Mouse (Mus musculus): Measurements from ENCODE around the gene Gm12789.
"Not testable (repeated sequence)": the region's sequence is repeated elsewhere in the genome, so short reads cannot be mapped to it uniquely, and the experiment has no call there.

Gm12789 gene

GRCm38 (mm10) chr4:101986326-101986725 lies at the start of gene Gm12789:
TSS of gene Gm12789 (plus strand) at chr4:101986626.
- DNase-seq = not testable (repeated sequence)

GRCm38 (mm10) chr4:101940107-101940506 lies 46.3 kb upstream of the Gm12789 start, which contains the start of gene Gm12794:
TSS of gene Gm12794 (plus strand) at chr4:101940407.
- DNase-seq = not testable (repeated sequence)

- DNase-seq = not testable (repeated sequence)
Observed at GRCm38 (mm10) chr4:101980949-101981348, 5.5 kb upstream of the Gm12789 start, which contains the start of gene Gm12790. TSS of gene Gm12790 (minus strand) at chr4:101981049.

DNA sequence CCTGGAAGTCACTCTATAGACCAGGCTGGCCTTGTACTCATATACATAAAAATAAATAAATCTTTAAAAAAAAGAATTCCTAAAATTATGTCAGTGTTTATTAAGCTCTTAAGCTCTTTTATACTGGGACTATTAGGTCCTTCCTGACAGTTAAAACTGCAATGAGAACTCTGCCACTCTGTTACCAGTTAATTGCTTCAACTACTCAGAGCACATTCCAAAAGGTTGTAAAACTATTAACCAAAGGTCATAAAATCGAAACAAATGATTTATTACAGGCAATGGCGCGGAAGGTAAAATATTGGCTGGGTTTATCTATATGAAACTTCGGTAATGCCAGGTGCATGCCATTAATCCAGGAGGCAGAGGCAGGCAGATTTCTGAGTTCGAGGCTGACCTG lies 748 bp upstream of the Gm12789 start:
- no peak for DNase-seq

DNA sequence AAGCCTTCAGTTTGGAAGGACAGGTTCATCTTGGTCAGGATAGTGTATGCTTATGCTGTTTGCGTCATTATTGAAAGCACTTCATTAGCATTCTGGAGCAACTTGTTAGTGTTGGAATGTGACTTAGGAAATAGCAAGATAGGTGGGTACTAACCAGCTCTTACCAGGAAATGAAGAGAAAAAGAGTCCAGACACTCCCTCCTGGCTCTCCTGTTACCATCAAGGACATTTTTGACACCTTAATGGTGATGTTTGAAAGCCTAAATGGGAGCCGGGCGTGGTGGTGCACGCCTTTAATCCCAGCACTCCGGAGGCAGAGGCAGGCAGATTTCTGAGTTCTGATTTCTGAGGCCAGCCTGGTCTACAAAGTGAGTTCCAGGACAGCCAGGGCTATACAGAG lies 11.0 kb downstream of the Gm12789 start:
- DNase-seq = no peak

- peak; percentile 62 for DNase-seq
Observed at GRCm38 (mm10) chr4:101998267-101998922, 12.0 kb downstream of the Gm12789 start.

DNA sequence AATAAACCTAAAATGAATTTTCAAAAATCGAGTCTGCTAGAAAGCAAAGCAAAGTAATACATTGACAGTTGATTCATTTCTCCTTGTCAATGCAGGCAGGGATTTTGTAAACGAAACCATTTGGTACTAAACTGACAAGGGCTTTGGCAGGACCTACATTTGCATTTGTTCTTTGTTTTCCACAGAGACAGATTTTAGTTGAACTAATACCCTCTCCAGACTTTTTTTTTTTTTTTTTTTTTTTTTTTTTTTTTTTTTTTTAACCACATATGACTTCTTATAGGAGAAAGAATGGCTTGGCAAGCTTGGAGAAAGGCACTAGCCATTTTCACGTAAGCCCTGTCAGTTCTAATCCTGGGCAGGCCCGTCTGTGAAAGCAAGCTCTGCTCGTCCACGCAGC lies 40.2 kb downstream of the Gm12789 start:
- no peak for DNase-seq

Data from liver (tissue).